12 mouse cellular contexts compared by ENCODE assay signal in genomic region chr17:13124241-13124640, GRCm38 (mm10). TPM values are rescaled to one million over a fixed set of nuclear protein-coding genes. Genes with fewer than 3 reads are reported as not detected.
"Had no signal": no experiment of that assay in that cellular context is flagged by ENCODE, and none has a peak within 500 bp of the region (broad histone marks: within the 10 kb centered on the region; RNA-seq: fewer than 3 reads in every experiment).

No protein-coding gene starts in this region.

RNA-seq across cellular contexts. Expression of gene Unc93a, which starts 7.4 kb away (rescaled TPM):
- total RNA-seq: layer of hippocampus, adult 18-20 months; left cerebral cortex, postnatal 14 days had no signal
- polyA plus RNA-seq: intestine, embryonic 16.5 days; kidney, adult 2 months; kidney, embryonic 14.5 days; limb, embryonic 12.5 days; liver, embryonic 11.5 days; liver, embryonic 14.5 days; lung, embryonic 15.5 days; midbrain, embryonic 12.5 days; myocyte; stomach, embryonic 15.5 days had no signal
